Mouse (Mus musculus): ENCODE results near the gene Rab3b.

Rab3b gene

GRCm38 (mm10) chr4:108878963-108879822, at the start of gene Rab3b:
Rab3b (plus strand) TSS chr4:108879063.
- no peak for DNase-seq (ENCODE audit: extremely low read depth, low read depth, low spot score)

DNA sequence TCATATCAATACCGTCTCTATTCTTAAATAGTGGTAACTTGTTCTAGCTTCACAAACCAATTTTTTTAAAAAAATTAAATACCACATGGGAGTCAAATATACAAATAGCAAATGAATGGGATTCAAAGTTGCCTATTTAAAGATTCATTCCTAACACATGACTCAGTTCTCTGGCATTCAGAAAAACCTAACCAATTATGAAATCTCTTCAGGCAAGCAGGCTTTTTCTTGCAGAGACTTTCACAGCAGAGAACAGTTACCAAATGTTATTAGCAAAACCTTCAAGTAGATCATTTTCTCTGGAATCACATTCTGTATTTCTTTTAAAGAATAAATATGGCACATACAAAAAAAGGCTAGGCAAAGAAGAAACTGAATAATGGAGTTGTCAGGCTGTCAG, 48.2 kb upstream of the Rab3b start:
- no peak for DNase-seq (ENCODE audit: extremely low read depth, low read depth, low spot score)

DNA sequence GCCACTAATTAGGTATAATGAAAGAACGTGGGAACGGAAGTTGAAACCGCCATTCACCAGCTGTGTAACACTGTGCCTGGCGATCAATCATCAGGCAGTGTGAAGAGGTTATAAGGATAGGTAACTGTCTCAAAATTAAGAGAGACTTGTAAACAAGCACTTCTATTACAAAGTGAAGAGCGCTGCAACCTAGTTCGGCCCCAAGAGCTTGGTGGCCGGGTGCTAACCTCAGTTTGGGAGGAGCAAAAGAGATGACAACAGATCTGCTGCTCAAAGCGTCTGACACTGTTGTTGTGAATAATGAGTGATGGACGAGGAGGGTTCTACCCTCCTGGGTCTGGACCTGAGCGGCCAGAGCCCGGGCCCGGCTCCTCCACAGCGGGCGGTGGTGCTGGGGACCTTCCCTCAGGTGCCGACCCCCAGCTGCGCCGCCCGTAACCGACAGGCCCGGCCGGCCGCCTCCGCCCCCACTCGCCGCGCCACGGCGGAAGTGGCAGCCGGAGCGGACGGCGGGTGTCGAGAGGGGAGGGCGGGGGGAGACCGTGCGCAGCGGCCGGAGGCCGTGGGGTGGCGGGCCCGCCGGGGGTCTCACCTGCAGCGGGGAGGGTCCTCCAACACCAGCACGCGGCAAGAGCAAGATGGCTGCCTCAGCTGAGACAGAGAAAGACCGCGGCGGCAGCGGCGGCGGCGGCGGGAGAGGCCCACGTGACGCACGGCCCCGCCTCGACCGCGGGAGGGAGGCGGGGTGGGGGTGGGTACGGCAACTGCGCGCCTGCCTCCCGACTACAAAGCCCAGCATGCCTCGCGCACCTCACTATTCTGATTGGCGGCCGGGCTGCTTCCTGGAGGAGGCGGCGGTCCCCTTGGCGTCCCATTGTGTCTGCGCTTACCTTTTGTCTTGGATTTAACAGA, 45.7 kb upstream of the Rab3b start, which contains the start of gene Btf3l4:
Btf3l4 (minus strand) TSS at position 699 of the 912 bp plus-strand sequence.
- no peak for DNase-seq (ENCODE audit: extremely low read depth, low read depth, low spot score)

DNA sequence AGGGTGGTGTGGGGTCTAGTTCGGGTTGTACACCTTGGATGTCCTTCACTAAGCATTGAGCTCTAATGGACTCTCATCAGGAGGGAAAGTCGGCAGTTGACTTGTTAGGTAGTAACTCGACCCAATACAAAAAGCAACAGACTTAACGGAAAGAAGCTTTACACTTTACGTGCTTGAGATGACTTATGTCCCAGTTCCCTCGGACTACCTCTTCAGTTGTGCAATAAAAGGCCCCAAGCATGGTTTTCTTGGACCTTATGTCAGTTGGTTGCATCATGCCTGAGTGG, 45.1 kb upstream of the Rab3b start:
- peak; percentile 68 for DNase-seq (ENCODE audit: extremely low read depth, low read depth, low spot score)

- peak; percentile 58 for DNase-seq (ENCODE audit: extremely low read depth, low read depth, low spot score)
These were observed 44.5 kb upstream of the Rab3b start, which contains the start of gene Txndc12 for GRCm38 (mm10) chr4:108834115-108834970. Txndc12 (plus strand) TSS chr4:108834601.

DNA sequence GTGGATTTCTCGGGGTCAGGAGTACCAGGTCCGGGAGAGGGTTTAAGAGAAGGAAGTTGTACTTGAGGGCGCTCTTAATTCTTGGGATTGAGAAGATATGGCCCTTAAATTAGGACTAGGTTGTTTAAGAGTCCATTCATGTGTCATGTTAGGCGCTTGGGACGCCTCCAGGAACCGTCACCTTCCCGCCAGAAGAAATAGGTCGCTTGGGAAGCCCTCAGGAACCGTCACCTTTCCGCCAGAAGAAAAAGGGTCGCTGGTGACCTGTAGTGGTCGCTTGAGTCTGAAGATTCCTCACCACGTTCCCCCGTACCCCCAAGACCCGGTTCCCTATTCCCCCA, 43.9 kb upstream of the Rab3b start:
- DNase-seq (ENCODE audit: extremely low read depth, low read depth, low spot score), result no peak

DNA sequence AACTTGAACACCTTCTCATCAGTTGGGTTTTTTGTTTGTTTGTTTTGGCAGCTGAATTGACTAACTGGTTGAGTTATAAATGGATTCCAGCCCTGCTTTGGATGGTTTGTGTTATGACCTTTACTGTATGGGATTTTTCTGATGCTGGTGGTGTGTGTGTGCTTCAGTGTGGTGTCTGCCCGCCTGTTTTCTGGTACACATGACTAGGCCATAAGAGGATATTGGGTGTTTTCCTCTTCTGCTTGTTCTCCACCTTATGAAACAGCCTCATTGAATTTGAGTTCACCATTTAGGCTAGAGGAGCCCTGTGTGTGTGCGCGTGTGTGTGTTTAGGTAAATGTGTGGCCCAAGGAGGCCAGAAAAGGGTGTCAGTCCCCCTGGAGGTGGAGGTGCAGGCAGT, 43.4 kb upstream of the Rab3b start:
- DNase-seq (ENCODE audit: extremely low read depth, low read depth, low spot score), result no peak

- DNase-seq (ENCODE audit: extremely low read depth, low read depth, low spot score), result peak; percentile 83
These were observed 40.8 kb upstream of the Rab3b start for GRCm38 (mm10) chr4:108838031-108838430.

GRCm38 (mm10) chr4:108841920-108842578, 36.8 kb upstream of the Rab3b start:
- no peak for DNase-seq (ENCODE audit: extremely low read depth, low read depth, low spot score)

- DNase-seq (ENCODE audit: extremely low read depth, low read depth, low spot score), result no peak
These were observed 35.5 kb upstream of the Rab3b start for GRCm38 (mm10) chr4:108843336-108843735.

- DNase-seq (ENCODE audit: extremely low read depth, low read depth, low spot score), result no peak
These were observed 32.9 kb upstream of the Rab3b start for GRCm38 (mm10) chr4:108845824-108846569.

DNA sequence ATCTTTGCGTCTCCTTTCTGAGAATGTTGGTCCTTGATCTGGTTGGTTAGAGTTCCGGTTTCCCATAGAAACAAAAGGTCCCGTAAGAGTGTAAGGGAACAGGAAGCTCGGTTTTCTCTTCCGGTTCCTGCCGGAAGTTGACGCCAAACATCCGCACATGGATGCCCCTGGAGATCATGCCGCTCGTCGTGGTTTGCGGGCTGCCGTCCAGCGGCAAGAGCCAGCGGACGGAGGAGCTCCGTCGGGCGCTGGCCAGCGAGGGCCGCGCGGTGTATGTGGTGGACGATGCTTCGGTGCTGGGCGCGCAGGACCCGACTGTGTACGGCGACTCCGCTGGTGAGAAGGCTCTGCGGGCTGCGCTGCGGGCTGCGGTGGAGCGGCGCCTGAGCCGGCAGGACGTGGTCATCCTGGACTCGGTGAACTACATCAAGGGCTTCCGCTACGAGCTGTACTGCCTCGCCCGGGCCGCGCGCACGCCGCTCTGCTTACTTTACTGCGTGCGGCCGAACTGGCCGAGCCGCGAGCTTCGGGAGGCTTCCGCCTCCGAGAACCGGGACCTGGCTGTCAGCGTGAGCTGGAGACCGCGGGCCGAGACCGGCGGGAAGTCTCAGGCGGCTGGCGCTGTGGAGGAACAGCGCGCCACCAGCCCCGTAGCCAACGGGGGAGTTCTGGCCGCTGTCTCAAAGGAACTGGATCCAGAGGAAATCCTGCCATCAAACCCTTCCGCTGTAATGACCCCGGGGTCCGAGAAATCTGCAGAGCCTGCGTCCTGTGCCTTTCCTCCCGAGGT, 31.0 kb upstream of the Rab3b start, which contains the start of gene Kti12:
Kti12 (plus strand) TSS at position 71 of the 790 bp plus-strand sequence.
- DNase-seq (ENCODE audit: extremely low read depth, low read depth, low spot score), result no peak

DNA sequence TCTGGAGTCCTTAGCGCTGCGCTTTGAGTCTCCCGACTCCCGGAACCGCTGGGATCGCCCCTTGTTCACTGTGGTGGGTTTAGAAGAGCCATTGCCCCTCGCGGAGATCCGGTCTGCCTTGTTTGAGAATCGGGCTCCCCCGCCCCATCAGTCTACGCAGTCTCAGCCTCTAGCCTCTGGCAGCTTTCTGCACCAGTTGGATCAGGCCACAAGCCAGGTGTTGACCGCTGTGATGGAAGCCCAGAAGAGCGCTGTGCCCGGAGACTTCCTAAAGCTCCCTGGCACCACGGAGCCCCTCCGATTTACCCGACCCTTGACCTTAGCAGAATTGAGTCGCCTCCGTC, 30.4 kb upstream of the Rab3b start, which contains the start of gene A730015C16Rik:
A730015C16Rik (minus strand) TSS at position 115 of the 344 bp plus-strand sequence.
- DNase-seq (ENCODE audit: extremely low read depth, low read depth, low spot score), result no peak

DNA sequence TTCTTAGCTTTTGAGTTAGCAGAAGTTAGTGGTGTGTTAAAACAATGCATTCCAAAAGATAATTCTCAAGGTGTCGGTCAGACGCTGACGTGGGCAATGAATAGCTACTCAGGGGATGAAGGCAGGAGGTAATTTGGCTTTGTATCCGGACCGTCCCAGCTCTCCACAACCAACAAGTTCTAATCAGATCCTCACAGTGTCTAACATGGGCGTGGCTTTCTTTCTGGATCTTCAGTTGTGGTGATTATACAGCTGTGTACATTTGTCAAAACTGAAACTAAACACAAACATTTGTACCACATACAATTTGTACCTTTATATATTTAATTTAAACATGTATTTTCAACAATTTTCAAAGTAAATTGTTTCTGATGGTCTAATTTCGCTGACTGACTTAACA, 12.1 kb upstream of the Rab3b start:
- no peak for DNase-seq (ENCODE audit: extremely low read depth, low read depth, low spot score)

DNA sequence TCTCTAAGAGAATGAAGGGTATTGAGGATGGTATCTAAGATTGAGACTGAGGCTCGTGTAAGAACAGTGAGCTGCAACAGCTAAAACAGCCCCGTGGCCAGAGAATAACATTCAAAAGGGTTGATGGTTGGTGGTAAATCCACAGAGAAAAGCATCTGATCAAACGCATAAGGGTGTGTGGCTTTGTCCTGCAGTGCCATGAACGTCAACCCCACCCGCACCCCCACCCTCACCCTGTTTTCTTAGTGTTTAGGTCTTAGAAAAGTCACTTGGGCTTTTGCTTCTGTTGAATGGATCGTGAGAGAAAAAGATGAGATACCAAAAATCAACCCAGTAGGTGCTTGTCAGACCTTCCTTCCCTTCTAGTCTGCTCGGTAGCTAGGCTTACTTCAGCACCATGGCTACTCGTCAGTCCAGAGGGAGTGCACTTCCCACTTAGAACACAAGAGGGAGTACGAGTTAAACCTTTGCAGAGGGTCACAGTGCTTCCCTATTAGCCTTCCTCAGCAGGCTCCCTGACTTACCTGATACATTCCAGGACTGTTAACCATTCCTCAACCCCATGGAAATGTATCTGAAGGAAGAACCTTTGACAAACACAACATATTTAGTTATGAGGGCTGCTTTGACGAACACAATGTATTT, 9.0 kb upstream of the Rab3b start:
- no peak for DNase-seq (ENCODE audit: extremely low read depth, low read depth, low spot score)

DNA sequence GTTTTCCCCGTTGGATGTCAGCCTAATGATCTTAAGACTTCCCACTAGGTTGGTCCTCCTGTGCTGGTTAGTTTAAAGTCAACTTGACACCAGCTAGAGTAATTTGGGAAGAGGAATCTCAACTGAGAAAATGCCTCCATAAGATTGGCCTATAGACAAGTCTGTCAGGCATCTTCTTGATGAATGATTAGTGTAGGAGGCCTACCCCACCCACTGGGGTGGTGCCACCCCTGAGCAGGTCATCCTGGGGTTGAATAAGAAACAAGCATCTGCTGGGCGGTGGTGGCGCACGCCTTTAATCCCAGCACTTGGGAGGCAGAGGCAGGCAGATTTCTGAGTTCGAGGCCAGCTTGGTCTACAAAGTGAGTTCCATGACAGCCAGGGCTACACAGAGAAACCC, 5.1 kb upstream of the Rab3b start:
- DNase-seq (ENCODE audit: extremely low read depth, low read depth, low spot score), result no peak

DNA sequence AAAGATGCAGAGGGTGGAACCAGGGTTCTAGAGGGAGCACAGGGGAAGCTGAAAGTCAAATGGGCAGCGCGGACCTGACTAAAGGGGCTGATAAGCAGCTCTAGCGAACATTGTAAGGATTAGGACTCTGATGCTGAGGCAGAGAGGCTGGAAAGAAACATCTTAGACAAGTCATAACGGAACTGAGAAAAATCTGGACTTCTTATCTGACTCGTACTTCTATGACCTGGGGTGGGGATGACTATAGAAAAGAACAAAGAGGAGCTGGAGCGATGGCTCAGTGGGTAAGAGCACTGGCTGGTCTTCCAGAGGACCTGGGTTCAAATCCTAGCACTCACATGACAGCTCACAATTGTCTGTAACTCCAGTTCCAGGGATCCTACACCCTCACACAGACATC, 962 bp upstream of the Rab3b start:
- no peak for DNase-seq (ENCODE audit: extremely low read depth, low read depth, low spot score)

- DNase-seq (ENCODE audit: extremely low read depth, low read depth, low spot score), result no peak
These were observed 5.0 kb downstream of the Rab3b start for GRCm38 (mm10) chr4:108883815-108884214.

Measured in fat pad, adult 2 months (tissue).